Mouse (Mus musculus): ENCODE data around the gene Col4a6.

DNA sequence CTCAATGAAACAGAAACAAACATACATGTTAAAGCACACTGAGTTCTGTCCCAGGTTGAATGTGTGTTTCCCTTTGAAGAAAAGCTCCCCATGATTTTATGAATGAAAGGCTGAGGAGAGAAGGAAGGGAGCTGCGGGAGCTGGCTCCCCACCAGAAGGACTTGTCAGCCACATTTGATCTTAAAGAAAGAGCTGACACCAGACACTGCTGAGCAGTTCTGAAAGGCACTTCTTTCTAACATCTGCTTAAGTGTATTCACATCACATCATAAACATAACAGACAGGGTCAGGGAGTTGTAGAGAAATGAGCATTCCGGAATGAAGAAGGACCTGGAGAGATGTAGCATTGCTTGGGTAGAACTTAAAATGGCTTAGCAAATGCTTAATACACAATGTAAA lies 132.5 kb downstream of the Col4a6 start:
- no peak for TF ChIP-seq CTCF (IDR thresholded peaks at IDR 0.05; ENCODE audit: extremely low read depth, insufficient read length, insufficient replicate concordance, low read depth, low read length)
- no peak for TF ChIP-seq POLR2A (IDR thresholded peaks at IDR 0.05; ENCODE audit: low read depth, low read length)
